Mouse (Mus musculus) CH12.LX (cell line): ENCODE measurements around the gene Ar. TPM values are rescaled to one million over a fixed set of nuclear protein-coding genes. Genes with fewer than 3 reads are reported as not detected.

ENCODE experiments used
- DNase-seq: peaks from one replicate; pipeline ENCODE4 v3.0.0-alpha.2; 2013; ENCODE audit errors: extremely low read depth
- H3K27ac ChIP-seq: 2 replicates; pipeline ENCODE4 v1.5.1; 2012; ENCODE audit warnings: low read depth, mild to moderate bottlenecking, control low read depth, moderate library complexity; ENCODE audit not compliant: insufficient read depth
- H3K27me3 ChIP-seq: replicated peaks from 2 replicates; pipeline ENCODE3; 2012; ENCODE audit warnings: inconsistent platforms
- H3K36me3 ChIP-seq, 2 experiments: replicated peaks in 1 of 2; 2 replicates each; pipeline versions ENCODE3 to v1.6.1; 2012; ENCODE audit warnings: inconsistent platforms in 1 of 2, low read length in 1 of 2, mild to moderate bottlenecking in 1 of 2, mixed read lengths in 1 of 2, moderate library complexity in 1 of 2; ENCODE audit not compliant: control insufficient read depth in 1 of 2, insufficient read depth in 1 of 2
- H3K4me1 ChIP-seq, 2 experiments: 2 replicates each; pipeline ENCODE4 v1.6.1; 2012; ENCODE audit warnings: inconsistent platforms in 1 of 2, moderate library complexity in 1 of 2; ENCODE audit not compliant: insufficient read depth in 2 of 2, control insufficient read depth in 1 of 2
- H3K4me2 ChIP-seq: 2 replicates; pipeline ENCODE4 v1.6.1; 2012; ENCODE audit warnings: low read depth, mild to moderate bottlenecking, control low read depth; ENCODE audit not compliant: poor library complexity, insufficient read depth, severe bottlenecking
- H3K4me3 ChIP-seq, 3 experiments: fragments of 150-350 bp in 1 of 3; sonication (generic) in 1 of 3; replicated peaks in 1 of 3; 2 replicates each; pipeline versions ENCODE3 to v1.5.1; 2011 to 2012; ENCODE audit warnings: low read depth in 2 of 3, low read length in 2 of 3, mild to moderate bottlenecking in 2 of 3, moderate library complexity in 2 of 3, control low read depth in 1 of 3, improper control_type of control experiment in 1 of 3, inconsistent platforms in 1 of 3, mixed read lengths in 1 of 3; ENCODE audit not compliant: poor library complexity in 1 of 3
- H3K79me2 ChIP-seq: replicated peaks from 2 replicates; pipeline ENCODE4 v1.6.1; 2012; ENCODE audit warnings: mild to moderate bottlenecking, moderate library complexity; ENCODE audit not compliant: control insufficient read depth, poor library complexity, insufficient read depth, severe bottlenecking; ENCODE audit errors: extremely low read depth
- H3K9ac ChIP-seq: 2 replicates; pipeline ENCODE4 v1.6.1; 2012; ENCODE audit warnings: low read depth, mild to moderate bottlenecking, control low read depth, moderate library complexity; ENCODE audit not compliant: insufficient read depth
- H3K9me3 ChIP-seq: replicated peaks from 2 replicates; pipeline ENCODE3; 2012; ENCODE audit warnings: low read length, inconsistent platforms, mixed read lengths
- BHLHE40 ChIP-seq: IDR thresholded peaks from 2 replicates; pipeline ENCODE4 v1.6.1; 2011; ENCODE audit warnings: mild to moderate bottlenecking, low read depth, low read length, improper control_type of control experiment
- CHD1 ChIP-seq: IDR thresholded peaks from 2 replicates; pipeline ENCODE4 v1.6.1; 2012; ENCODE audit warnings: low read depth, low read length, improper control_type of control experiment, inconsistent platforms
- CHD2 ChIP-seq: IDR thresholded peaks from 2 replicates; pipeline ENCODE4 v1.6.1; 2011; ENCODE audit warnings: low read length, improper control_type of control experiment
- CTCF ChIP-seq, 2 experiments: IDR thresholded peaks in 1 of 2; conservative IDR thresholded peaks in 1 of 2; 2 replicates each; pipeline ENCODE4 v1.5.1; 2011 to 2012; ENCODE audit warnings: low read depth in 2 of 2, low read length in 2 of 2, improper control_type of control experiment in 1 of 2, inconsistent platforms in 1 of 2, mild to moderate bottlenecking in 1 of 2, moderate library complexity in 1 of 2
- E2F4 ChIP-seq: IDR thresholded peaks from 2 replicates; pipeline ENCODE4 v1.6.1; 2011; ENCODE audit warnings: low read depth, low read length, improper control_type of control experiment; ENCODE audit not compliant: insufficient replicate concordance
- GABPA ChIP-seq: IDR thresholded peaks from 2 replicates; pipeline ENCODE4 v1.6.1; 2012; ENCODE audit warnings: low read depth, low read length, improper control_type of control experiment, inconsistent platforms; ENCODE audit not compliant: insufficient replicate concordance
- IRF4 ChIP-seq: IDR thresholded peaks from 2 replicates; pipeline ENCODE4 v1.6.1; 2014; ENCODE audit warnings: low read depth, mild to moderate bottlenecking, inconsistent platforms, low read length, improper control_type of control experiment
- JUN ChIP-seq: IDR thresholded peaks from 2 replicates; pipeline ENCODE4 v1.6.1; 2011; ENCODE audit warnings: low read depth, mild to moderate bottlenecking, low read length, improper control_type of control experiment, moderate library complexity; ENCODE audit not compliant: insufficient read depth
- MAFK ChIP-seq: IDR thresholded peaks from 2 replicates; pipeline ENCODE4 v1.6.1; 2011; ENCODE audit warnings: low read length, improper control_type of control experiment; ENCODE audit not compliant: insufficient replicate concordance
- MAX ChIP-seq: IDR thresholded peaks from 2 replicates; pipeline ENCODE4 v1.6.1; 2011; ENCODE audit warnings: low read length, improper control_type of control experiment
- MAZ ChIP-seq: IDR thresholded peaks from 2 replicates; pipeline ENCODE4 v1.6.1; 2012; ENCODE audit warnings: low read depth, mild to moderate bottlenecking, inconsistent platforms, low read length, improper control_type of control experiment, moderate library complexity
- MYC ChIP-seq: IDR thresholded peaks from 2 replicates; pipeline ENCODE4 v1.6.1; 2011; ENCODE audit warnings: low read depth, mild to moderate bottlenecking, improper control_type of control experiment, low read length
- NRF1 ChIP-seq: IDR thresholded peaks from 2 replicates; pipeline ENCODE4 v1.6.1; 2014; ENCODE audit warnings: low read depth, mild to moderate bottlenecking, inconsistent platforms, low read length, improper control_type of control experiment, moderate library complexity
- POLR2A ChIP-seq: IDR thresholded peaks from 2 replicates; pipeline ENCODE4 v1.6.1; 2011; ENCODE audit warnings: low read depth, mild to moderate bottlenecking, improper control_type of control experiment, low read length
- RAD21 ChIP-seq: IDR thresholded peaks from 2 replicates; pipeline ENCODE4 v1.6.1; 2011; ENCODE audit warnings: low read depth, mild to moderate bottlenecking, low read length, improper control_type of control experiment, moderate library complexity
- RCOR1 ChIP-seq: conservative IDR thresholded peaks from 2 replicates; pipeline ENCODE4 v1.6.1; 2012; ENCODE audit warnings: low read depth, mild to moderate bottlenecking, inconsistent platforms, low read length, improper control_type of control experiment
- SIN3A ChIP-seq: IDR thresholded peaks from 2 replicates; pipeline ENCODE4 v1.6.1; 2012; ENCODE audit warnings: low read length, improper control_type of control experiment, inconsistent platforms
- SMC3 ChIP-seq: IDR thresholded peaks from 2 replicates; pipeline ENCODE4 v1.6.1; 2011; ENCODE audit warnings: low read depth, low read length, improper control_type of control experiment
- USF2 ChIP-seq: conservative IDR thresholded peaks from 2 replicates; pipeline ENCODE4 v1.6.1; 2011; ENCODE audit warnings: low read depth, low read length, improper control_type of control experiment
- ZKSCAN1 ChIP-seq: IDR thresholded peaks from 2 replicates; pipeline ENCODE4 v1.6.1; 2012; ENCODE audit warnings: low read depth, inconsistent platforms, low read length, improper control_type of control experiment, borderline replicate concordance
- ZMIZ1 ChIP-seq: IDR thresholded peaks from 2 replicates; pipeline ENCODE4 v1.6.1; 2012; ENCODE audit warnings: low read depth, mild to moderate bottlenecking, inconsistent platforms, low read length, improper control_type of control experiment
- dilution Hi-C: fragments of 300-500 bp; cut with MboI; formaldehyde crosslinking; loops from 2 replicates; pipeline ENCODE4 v1.14.3; 2020; ENCODE audit warnings: low sequenced_read_pairs; ENCODE audit not compliant: extremely low pct_unique_long_range_greater_than_20kb, extremely low pct_ligation_motif_present
- in situ Hi-C: fragments of 300-500 bp; cut with MboI; formaldehyde crosslinking; loops from 3 replicates; pipeline ENCODE4 v1.14.3; 2019; ENCODE audit warnings: low sequenced_read_pairs, low pct_ligation_motif_present, low pct_unique_long_range_greater_than_20kb, mixed read lengths
- polyA plus RNA-seq: library from polyadenylated mRNA; unstranded; fragments of >175 nt; gene quantifications from 2 replicates; pipeline ENCODE4 v1.2.1, GENCODE M21; 2012; ENCODE audit warnings: low read depth; ENCODE audit not compliant: insufficient read length
- total RNA-seq, 2 experiments: library from RNA; depleted of rRNA; stranded (reverse); fragments of 300-350 nt in 1 of 2; fragments of >200 nt in 1 of 2; gene quantifications; 2 replicates each; pipeline ENCODE4 v1.2.3; 2012 to 2014

The Ar gene
- total and polyA plus RNA-seq, 3 experiments = not detected

- Histone ChIP-seq H3K27me3 (no peaks in the 10 kb centered on the region), H3K27ac (no peak overlapping the region), H3K9me3 (no peaks in the 10 kb centered on the region), H3K4me1 (no peaks in the 10 kb centered on the region), H3K36me3 (no peaks in the 10 kb centered on the region), H3K4me2 (no peak overlapping the region), H3K79me2 (no peaks in the 10 kb centered on the region), H3K9ac (no peak overlapping the region), H3K4me3 (no peak overlapping the region)
- dilution Hi-C loops = no loop called here
- in situ Hi-C loops = no loop called here
- DNase-seq = no peak
- no peak for TF ChIP-seq CTCF (conservative IDR thresholded peaks at IDR 0.05 in 1 of 2, IDR thresholded peaks at IDR 0.05 in 1 of 2; ENCODE audit: low read depth in 2 of 2, low read length in 2 of 2)
- no peak for TF ChIP-seq MAZ
- no peak for TF ChIP-seq MYC
- TF ChIP-seq NRF1 = no peak
- TF ChIP-seq GABPA = no peak
- TF ChIP-seq JUN = no peak
- no peak for TF ChIP-seq CHD2
- TF ChIP-seq MAX = no peak
- no peak for TF ChIP-seq SIN3A
- no peak for TF ChIP-seq ZMIZ1
- no peak for TF ChIP-seq IRF4
- TF ChIP-seq USF2 = no peak
- no peak for TF ChIP-seq CHD1
- TF ChIP-seq ZKSCAN1 = no peak
- TF ChIP-seq SMC3 = no peak
- no peak for TF ChIP-seq RCOR1
Measured at GRCm38 (mm10) chrX:98265755-98266154, 117.2 kb downstream of the Ar start.

GRCm38 (mm10) chrX:98271361-98271760, 122.8 kb downstream of the Ar start:
- H3K79me2 ChIP-seq = no peaks in the 10 kb centered on the region
- H3K36me3 ChIP-seq = no peaks in the 10 kb centered on the region
- in situ Hi-C loops = no loop called here
- no peak overlapping the region for H3K9ac ChIP-seq
- no peaks in the 10 kb centered on the region for H3K9me3 ChIP-seq
- no peak overlapping the region for H3K4me3 ChIP-seq
- H3K4me2 ChIP-seq = no peak overlapping the region
- H3K4me1 ChIP-seq = no peaks in the 10 kb centered on the region
- DNase-seq = no peak
- no peak overlapping the region for H3K27ac ChIP-seq
- no peak for TF ChIP-seq IRF4
- TF ChIP-seq NRF1 = no peak
- TF ChIP-seq POLR2A = no peak
- no peak for TF ChIP-seq MAX
- no peak for TF ChIP-seq E2F4
- no peak for TF ChIP-seq BHLHE40
- TF ChIP-seq MYC = no peak
- TF ChIP-seq RAD21 = no peak
- no peak for TF ChIP-seq USF2
- no peak for TF ChIP-seq JUN
- TF ChIP-seq SIN3A = no peak
- TF ChIP-seq MAFK = no peak
- TF ChIP-seq, all 38 proteins: peak for 0
- dilution Hi-C loops = no loop called here
- no peaks in the 10 kb centered on the region for H3K27me3 ChIP-seq
